Mouse (Mus musculus) CH12.LX (cell line): ENCODE results near the gene Tmem56. TPM values are rescaled to one million over a fixed set of nuclear protein-coding genes. Genes with fewer than 3 reads are reported as not detected.

ENCODE experiments used
- DNase-seq: peaks from one replicate; pipeline ENCODE4 v3.0.0-alpha.2; 2013; ENCODE audit errors: extremely low read depth
- H3K27ac ChIP-seq: 2 replicates; pipeline ENCODE4 v1.5.1; 2012; ENCODE audit warnings: low read depth, mild to moderate bottlenecking, control low read depth, moderate library complexity; ENCODE audit not compliant: insufficient read depth
- H3K27me3 ChIP-seq: replicated peaks from 2 replicates; pipeline ENCODE3; 2012; ENCODE audit warnings: inconsistent platforms
- H3K36me3 ChIP-seq, 2 experiments: replicated peaks in 1 of 2; 2 replicates each; pipeline versions ENCODE3 to v1.6.1; 2012; ENCODE audit warnings: inconsistent platforms in 1 of 2, low read length in 1 of 2, mild to moderate bottlenecking in 1 of 2, mixed read lengths in 1 of 2, moderate library complexity in 1 of 2; ENCODE audit not compliant: control insufficient read depth in 1 of 2, insufficient read depth in 1 of 2
- H3K4me1 ChIP-seq, 2 experiments: 2 replicates each; pipeline ENCODE4 v1.6.1; 2012; ENCODE audit warnings: inconsistent platforms in 1 of 2, moderate library complexity in 1 of 2; ENCODE audit not compliant: insufficient read depth in 2 of 2, control insufficient read depth in 1 of 2
- H3K4me2 ChIP-seq: 2 replicates; pipeline ENCODE4 v1.6.1; 2012; ENCODE audit warnings: low read depth, mild to moderate bottlenecking, control low read depth; ENCODE audit not compliant: poor library complexity, insufficient read depth, severe bottlenecking
- H3K4me3 ChIP-seq, 3 experiments: fragments of 150-350 bp in 1 of 3; sonication (generic) in 1 of 3; replicated peaks in 1 of 3; 2 replicates each; pipeline versions ENCODE3 to v1.5.1; 2011 to 2012; ENCODE audit warnings: low read depth in 2 of 3, low read length in 2 of 3, mild to moderate bottlenecking in 2 of 3, moderate library complexity in 2 of 3, control low read depth in 1 of 3, improper control_type of control experiment in 1 of 3, inconsistent platforms in 1 of 3, mixed read lengths in 1 of 3; ENCODE audit not compliant: poor library complexity in 1 of 3
- H3K79me2 ChIP-seq: replicated peaks from 2 replicates; pipeline ENCODE4 v1.6.1; 2012; ENCODE audit warnings: mild to moderate bottlenecking, moderate library complexity; ENCODE audit not compliant: control insufficient read depth, poor library complexity, insufficient read depth, severe bottlenecking; ENCODE audit errors: extremely low read depth
- H3K9ac ChIP-seq: 2 replicates; pipeline ENCODE4 v1.6.1; 2012; ENCODE audit warnings: low read depth, mild to moderate bottlenecking, control low read depth, moderate library complexity; ENCODE audit not compliant: insufficient read depth
- H3K9me3 ChIP-seq: replicated peaks from 2 replicates; pipeline ENCODE3; 2012; ENCODE audit warnings: low read length, inconsistent platforms, mixed read lengths
- BHLHE40 ChIP-seq: IDR thresholded peaks from 2 replicates; pipeline ENCODE4 v1.6.1; 2011; ENCODE audit warnings: mild to moderate bottlenecking, low read depth, low read length, improper control_type of control experiment
- CTCF ChIP-seq, 2 experiments: IDR thresholded peaks in 1 of 2; conservative IDR thresholded peaks in 1 of 2; 2 replicates each; pipeline ENCODE4 v1.5.1; 2011 to 2012; ENCODE audit warnings: low read depth in 2 of 2, low read length in 2 of 2, improper control_type of control experiment in 1 of 2, inconsistent platforms in 1 of 2, mild to moderate bottlenecking in 1 of 2, moderate library complexity in 1 of 2
- HCFC1 ChIP-seq: IDR thresholded peaks from 2 replicates; pipeline ENCODE4 v1.6.1; 2012; ENCODE audit warnings: low read depth, mild to moderate bottlenecking, inconsistent platforms, low read length, improper control_type of control experiment
- IRF4 ChIP-seq: IDR thresholded peaks from 2 replicates; pipeline ENCODE4 v1.6.1; 2014; ENCODE audit warnings: low read depth, mild to moderate bottlenecking, inconsistent platforms, low read length, improper control_type of control experiment
- JUN ChIP-seq: IDR thresholded peaks from 2 replicates; pipeline ENCODE4 v1.6.1; 2011; ENCODE audit warnings: low read depth, mild to moderate bottlenecking, low read length, improper control_type of control experiment, moderate library complexity; ENCODE audit not compliant: insufficient read depth
- JUND ChIP-seq: conservative IDR thresholded peaks from 2 replicates; pipeline ENCODE4 v1.6.1; 2011; ENCODE audit warnings: low read depth, low read length, improper control_type of control experiment
- MAX ChIP-seq: IDR thresholded peaks from 2 replicates; pipeline ENCODE4 v1.6.1; 2011; ENCODE audit warnings: low read length, improper control_type of control experiment
- MXI1 ChIP-seq: IDR thresholded peaks from 2 replicates; pipeline ENCODE4 v1.6.1; 2011; ENCODE audit warnings: mild to moderate bottlenecking, low read depth, low read length, improper control_type of control experiment
- MYC ChIP-seq: IDR thresholded peaks from 2 replicates; pipeline ENCODE4 v1.6.1; 2011; ENCODE audit warnings: low read depth, mild to moderate bottlenecking, improper control_type of control experiment, low read length
- POLR2A ChIP-seq: IDR thresholded peaks from 2 replicates; pipeline ENCODE4 v1.6.1; 2011; ENCODE audit warnings: low read depth, mild to moderate bottlenecking, improper control_type of control experiment, low read length
- POLR2AphosphoS2 ChIP-seq: IDR thresholded peaks from 2 replicates; pipeline ENCODE4 v1.6.1; 2011; ENCODE audit warnings: low read depth, low read length, improper control_type of control experiment
- RAD21 ChIP-seq: IDR thresholded peaks from 2 replicates; pipeline ENCODE4 v1.6.1; 2011; ENCODE audit warnings: low read depth, mild to moderate bottlenecking, low read length, improper control_type of control experiment, moderate library complexity
- RCOR1 ChIP-seq: conservative IDR thresholded peaks from 2 replicates; pipeline ENCODE4 v1.6.1; 2012; ENCODE audit warnings: low read depth, mild to moderate bottlenecking, inconsistent platforms, low read length, improper control_type of control experiment
- SMC3 ChIP-seq: IDR thresholded peaks from 2 replicates; pipeline ENCODE4 v1.6.1; 2011; ENCODE audit warnings: low read depth, low read length, improper control_type of control experiment
- USF2 ChIP-seq: conservative IDR thresholded peaks from 2 replicates; pipeline ENCODE4 v1.6.1; 2011; ENCODE audit warnings: low read depth, low read length, improper control_type of control experiment
- ZC3H11A ChIP-seq: IDR thresholded peaks from 2 replicates; pipeline ENCODE4 v1.6.1; 2012; ENCODE audit warnings: low read depth, mild to moderate bottlenecking, inconsistent platforms, low read length, improper control_type of control experiment
- ZNF384 ChIP-seq: IDR thresholded peaks from 2 replicates; pipeline ENCODE4 v1.6.1; 2012; ENCODE audit warnings: low read depth, low read length, improper control_type of control experiment, inconsistent platforms
- dilution Hi-C: fragments of 300-500 bp; cut with MboI; formaldehyde crosslinking; loops from 2 replicates; pipeline ENCODE4 v1.14.3; 2020; ENCODE audit warnings: low sequenced_read_pairs; ENCODE audit not compliant: extremely low pct_unique_long_range_greater_than_20kb, extremely low pct_ligation_motif_present
- in situ Hi-C: fragments of 300-500 bp; cut with MboI; formaldehyde crosslinking; loops from 3 replicates; pipeline ENCODE4 v1.14.3; 2019; ENCODE audit warnings: low sequenced_read_pairs, low pct_ligation_motif_present, low pct_unique_long_range_greater_than_20kb, mixed read lengths
- polyA plus RNA-seq: library from polyadenylated mRNA; unstranded; fragments of >175 nt; gene quantifications from 2 replicates; pipeline ENCODE4 v1.2.1, GENCODE M21; 2012; ENCODE audit warnings: low read depth; ENCODE audit not compliant: insufficient read length
- total RNA-seq, 2 experiments: library from RNA; depleted of rRNA; stranded (reverse); fragments of 300-350 nt in 1 of 2; fragments of >200 nt in 1 of 2; gene quantifications; 2 replicates each; pipeline ENCODE4 v1.2.3; 2012 to 2014

Gene Tmem56
- total and polyA plus RNA-seq, 3 experiments, result not detected

DNA sequence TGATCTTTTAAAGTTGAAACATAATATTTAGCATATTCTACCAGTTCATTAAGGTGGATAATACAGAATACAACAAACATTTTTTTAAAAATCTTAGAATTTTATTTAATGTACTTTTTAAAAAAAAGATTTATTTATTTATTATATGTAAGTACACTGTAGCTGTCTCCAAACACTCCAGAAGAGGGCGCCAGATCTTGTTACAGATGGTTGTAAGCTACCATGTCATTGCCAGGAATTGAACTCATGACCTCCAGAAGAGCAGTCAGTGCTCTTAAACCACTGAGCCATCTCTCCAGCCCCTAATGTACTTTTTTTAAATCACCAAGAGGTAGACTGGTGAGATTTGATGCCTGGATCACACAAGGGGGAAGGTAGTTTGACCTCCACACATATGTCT is 70.7 kb downstream of the Tmem56 start:
- dilution Hi-C loops, result no loop called here
- H3K27me3 ChIP-seq, result no peaks in the 10 kb centered on the region
- TF ChIP-seq CTCF (conservative IDR thresholded peaks at IDR 0.05 in 1 of 2, IDR thresholded peaks at IDR 0.05 in 1 of 2; ENCODE audit: low read depth in 2 of 2, low read length in 2 of 2) (peak in 1 of 2 experiments; percentile 18; a peak in 1 of 4 replicates), RAD21 (no peak; the same call in 1 of the 2 replicates)
- H3K27ac ChIP-seq, result no peak overlapping the region
- no peak overlapping the region for H3K4me2 ChIP-seq
- H3K9me3 ChIP-seq, result no peaks in the 10 kb centered on the region
- H3K4me3 ChIP-seq, result no peak overlapping the region
- DNase-seq, result peak; percentile 10
- no peaks in the 10 kb centered on the region for H3K4me1 ChIP-seq
- no peaks in the 10 kb centered on the region for H3K79me2 ChIP-seq
- in situ Hi-C loops, result no loop called here
- H3K9ac ChIP-seq, result no peak overlapping the region
- H3K36me3 ChIP-seq, result no peaks in the 10 kb centered on the region

DNA sequence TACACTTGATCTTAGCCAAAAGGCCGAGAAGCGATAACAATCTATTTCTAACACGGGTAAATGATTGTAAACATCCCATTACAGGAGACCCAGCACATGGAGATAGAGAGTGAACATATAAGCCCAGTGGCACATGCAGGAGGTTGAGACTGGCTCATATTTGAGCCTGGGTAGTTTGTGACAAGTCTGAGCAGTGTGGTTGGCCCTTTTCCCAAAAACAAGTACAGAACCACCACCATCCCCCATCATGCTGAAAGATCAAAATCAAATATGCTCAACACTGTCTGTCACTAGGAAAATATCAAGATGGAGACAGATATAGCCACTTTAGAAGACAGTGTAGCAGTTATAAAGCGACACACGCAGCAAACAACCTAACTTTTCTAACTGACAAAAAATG is 73.9 kb downstream of the Tmem56 start:
- dilution Hi-C loops, result no loop called here
- Histone ChIP-seq H3K27me3 (no peaks in the 10 kb centered on the region), H3K4me1 (no peaks in the 10 kb centered on the region), H3K27ac (no peak overlapping the region), H3K79me2 (no peaks in the 10 kb centered on the region), H3K36me3 (no peaks in the 10 kb centered on the region), H3K9ac (no peak overlapping the region), H3K4me2 (no peak overlapping the region), H3K9me3 (no peaks in the 10 kb centered on the region), H3K4me3 (no peak overlapping the region)
- DNase-seq, result no peak
- no peak for TF ChIP-seq ZC3H11A
- in situ Hi-C loops, result no loop called here

- Histone ChIP-seq H3K4me2 (no peak overlapping the region), H3K4me3 (no peak overlapping the region), H3K9ac (no peak overlapping the region), H3K4me1 (no peaks in the 10 kb centered on the region), H3K36me3 (no peaks in the 10 kb centered on the region), H3K27me3 (no peaks in the 10 kb centered on the region), H3K9me3 (no peaks in the 10 kb centered on the region), H3K79me2 (no peaks in the 10 kb centered on the region), H3K27ac (no peak overlapping the region)
- TF ChIP-seq POLR2AphosphoS2 (no peak), CTCF (conservative IDR thresholded peaks at IDR 0.05 in 1 of 2, IDR thresholded peaks at IDR 0.05 in 1 of 2; ENCODE audit: low read depth in 2 of 2, low read length in 2 of 2) (no peak), IRF4 (no peak), RCOR1 (no peak), POLR2A (no peak), JUND (no peak), BHLHE40 (no peak), MAX (no peak), JUN (no peak), SMC3 (no peak), USF2 (no peak), ZNF384 (no peak), MYC (no peak), MXI1 (no peak), RAD21 (no peak), HCFC1 (no peak)
- no peak for DNase-seq
- dilution Hi-C loops (no loop called here), in situ Hi-C loops (no loop called here)
These were observed 76.6 kb downstream of the Tmem56 start for GRCm38 (mm10) chr3:121206202-121206882.
